Mouse (Mus musculus) hindbrain, embryonic 16.5 days (tissue): ENCODE measurements around the gene Iqschfp. TPM values are rescaled to one million over a fixed set of nuclear protein-coding genes. Genes with fewer than 3 reads are reported as not detected.

ENCODE experiments used
- ATAC-seq: fragments of 200-750 bp; cut with Nextera tagmentation; 2 replicates; pipeline ENCODE4 v1.8.0; 2017; ENCODE audit warnings: moderate TSS enrichment, moderate library complexity
- H3K27ac ChIP-seq: fragments of 300-500 bp; sonication (generic); 2 replicates; pipeline ENCODE4 v1.5.1; 2014; ENCODE audit warnings: low read depth, mild to moderate bottlenecking, control low read depth, low read length, moderate library complexity
- H3K27me3 ChIP-seq: fragments of 300-500 bp; sonication (generic); replicated peaks from 2 replicates; pipeline ENCODE4 v1.6.1; 2014; ENCODE audit warnings: low read length; ENCODE audit not compliant: control insufficient read depth, insufficient read depth
- H3K36me3 ChIP-seq: fragments of 300-500 bp; sonication (generic); 2 replicates; pipeline ENCODE4 v1.6.1; 2014; ENCODE audit warnings: mild to moderate bottlenecking, low read length, moderate library complexity, mixed read lengths; ENCODE audit not compliant: control insufficient read depth, insufficient read depth
- H3K4me1 ChIP-seq: fragments of 300-500 bp; sonication (generic); 2 replicates; pipeline ENCODE4 v1.6.1; 2014; ENCODE audit warnings: low read depth, low read length; ENCODE audit not compliant: control insufficient read depth, insufficient read depth
- H3K4me2 ChIP-seq: fragments of 300-500 bp; sonication (generic); 2 replicates; pipeline ENCODE4 v1.6.1; 2014; ENCODE audit warnings: mild to moderate bottlenecking, low read length, control low read depth, moderate library complexity
- H3K4me3 ChIP-seq: fragments of 300-500 bp; sonication (generic); 2 replicates; pipeline ENCODE4 v1.5.1; 2014; ENCODE audit warnings: mild to moderate bottlenecking, low read length, control low read depth, moderate library complexity
- H3K9ac ChIP-seq: fragments of 300-500 bp; sonication (generic); 2 replicates; pipeline ENCODE4 v1.6.1; 2014; ENCODE audit warnings: low read depth, mild to moderate bottlenecking, control low read depth, low read length, moderate library complexity
- H3K9me3 ChIP-seq: fragments of 300-500 bp; sonication (generic); 2 replicates; pipeline ENCODE4 v1.6.1; 2014; ENCODE audit warnings: mild to moderate bottlenecking, low read length, moderate library complexity; ENCODE audit not compliant: control insufficient read depth
- WGBS: fragments of 180-500 bp; shearing (Covaris S2); extraction: QIAGEN DNeasy Blood & Tissue Kit; methylation state at CpG from one replicate; pipeline ENCODE4 v1.1.7; 2014; 5-methylcytosine and 5-hydroxymethylcytosine counted together
- polyA plus RNA-seq: library from polyadenylated mRNA; unstranded; fragments of >200 nt; fragmentation: Nextera tagmentation; extraction: Ambion mirVana; gene quantifications from 2 replicates; pipeline ENCODE4 v1.2.1, GENCODE M21; 2015

Iqschfp gene
- polyA plus RNA-seq, 1 experiment from 2014 or later: 4.8 TPM

DNA sequence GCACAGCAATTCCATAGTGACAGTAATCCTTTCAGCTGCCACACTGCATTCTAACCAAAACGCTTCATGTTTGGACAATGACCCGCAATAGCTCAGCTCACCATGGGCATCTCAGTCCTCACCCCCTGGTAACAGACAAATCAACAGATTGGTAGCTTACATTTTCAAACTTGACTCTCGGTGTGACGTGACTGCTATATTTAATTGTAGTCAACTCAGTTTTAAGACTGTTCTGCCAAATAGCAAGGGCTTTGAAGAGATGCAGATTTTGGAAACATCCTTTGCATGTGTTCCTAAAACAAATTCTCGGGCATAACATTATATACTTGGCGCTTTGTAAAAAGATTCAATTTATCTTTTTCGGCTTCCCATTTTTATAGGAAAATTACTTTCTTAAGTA lies 404.7 kb downstream of the Iqschfp start:
- Histone ChIP-seq H3K4me3 (no peak overlapping the region), H3K27me3 (no peaks in the 10 kb centered on the region), H3K36me3 (no peaks in the 10 kb centered on the region), H3K27ac (no peak overlapping the region), H3K9ac (no peak overlapping the region), H3K9me3 (no peaks in the 10 kb centered on the region), H3K4me1 (no peaks in the 10 kb centered on the region), H3K4me2 (no peak overlapping the region)
- ATAC-seq: no peak
- WGBS: 76% methylated on average over 7 of the region's 7 CpGs

DNA sequence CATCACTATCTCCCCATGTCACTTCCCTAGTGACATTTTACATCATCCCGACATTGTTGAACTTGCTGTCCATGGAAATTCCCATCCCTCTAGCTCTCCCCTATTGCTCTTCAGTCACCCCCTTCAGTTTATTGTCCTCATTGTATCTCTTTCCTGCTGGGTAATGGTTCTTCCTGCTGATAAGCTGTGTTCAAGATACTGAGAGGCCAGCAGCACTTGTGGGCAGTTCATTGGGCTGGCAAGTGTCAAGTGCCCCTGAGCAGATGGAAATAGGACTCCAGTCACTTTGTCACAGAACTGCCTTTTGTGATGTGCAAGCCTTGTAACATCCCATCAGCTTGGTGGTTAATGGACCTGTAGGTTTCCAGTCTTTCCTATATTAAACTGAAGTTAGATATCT lies 413.6 kb downstream of the Iqschfp start:
- Histone ChIP-seq H3K4me2 (no peak overlapping the region), H3K27me3 (no peaks in the 10 kb centered on the region), H3K4me3 (no peak overlapping the region), H3K4me1 (no peaks in the 10 kb centered on the region), H3K27ac (no peak overlapping the region), H3K9ac (no peak overlapping the region), H3K9me3 (no peaks in the 10 kb centered on the region), H3K36me3 (no peaks in the 10 kb centered on the region)
- no peak for ATAC-seq
- WGBS: 19% methylated on average over 1 of the region's 1 CpGs

GRCm38 (mm10) chr3:68306726-68307125 lies 414.7 kb downstream of the Iqschfp start:
- Histone ChIP-seq H3K4me1 (no peaks in the 10 kb centered on the region), H3K4me3 (no peak overlapping the region), H3K9ac (no peak overlapping the region), H3K27ac (no peak overlapping the region), H3K36me3 (no peaks in the 10 kb centered on the region), H3K4me2 (no peak overlapping the region), H3K27me3 (no peaks in the 10 kb centered on the region), H3K9me3 (no peaks in the 10 kb centered on the region)
- WGBS: 31% methylated on average over 4 of the region's 4 CpGs
- ATAC-seq: no peak

DNA sequence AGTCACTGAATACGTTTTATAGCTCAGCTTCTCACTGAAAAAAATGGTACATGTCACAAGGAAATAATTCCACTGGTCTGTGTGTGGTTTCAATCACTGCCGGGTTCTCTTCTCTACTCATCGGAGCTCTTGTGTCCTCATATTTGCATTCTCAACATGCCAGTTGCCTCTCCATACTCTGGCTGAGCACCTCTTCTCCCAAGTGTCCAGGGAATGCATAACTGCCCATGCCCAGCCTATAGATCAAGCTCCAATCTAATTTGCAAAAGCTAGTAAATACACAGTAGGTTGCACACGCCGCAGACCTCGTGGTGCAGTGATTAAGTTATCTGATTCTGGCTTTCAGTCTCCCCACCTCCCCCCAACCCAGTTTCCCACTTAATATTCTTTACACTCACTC lies 433.5 kb downstream of the Iqschfp start:
- Histone ChIP-seq H3K4me1 (no peaks in the 10 kb centered on the region), H3K27me3 (no peaks in the 10 kb centered on the region), H3K4me3 (no peak overlapping the region), H3K4me2 (no peak overlapping the region), H3K27ac (no peak overlapping the region), H3K9ac (no peak overlapping the region), H3K36me3 (no peaks in the 10 kb centered on the region), H3K9me3 (no peaks in the 10 kb centered on the region)
- ATAC-seq: no peak
- 71% methylated on average over 6 of the region's 6 CpGs for WGBS

GRCm38 (mm10) chr3:68332515-68332914 lies 440.5 kb downstream of the Iqschfp start:
- Histone ChIP-seq H3K4me2 (no peak overlapping the region), H3K4me3 (no peak overlapping the region), H3K9ac (no peak overlapping the region), H3K27me3 (no peaks in the 10 kb centered on the region), H3K27ac (no peak overlapping the region), H3K9me3 (no peaks in the 10 kb centered on the region), H3K36me3 (no peaks in the 10 kb centered on the region), H3K4me1 (no peaks in the 10 kb centered on the region)
- ATAC-seq: no peak
- 33% methylated on average over 2 of the region's 2 CpGs for WGBS

- no peaks in the 10 kb centered on the region for H3K4me1 ChIP-seq
- H3K9ac ChIP-seq: no peak overlapping the region
- no peaks in the 10 kb centered on the region for H3K27me3 ChIP-seq
- WGBS: 92% methylated on average over 4 of the region's 4 CpGs
- H3K4me3 ChIP-seq: no peak overlapping the region
- no peaks in the 10 kb centered on the region for H3K36me3 ChIP-seq
- no peak overlapping the region for H3K27ac ChIP-seq
- no peak for ATAC-seq
- H3K4me2 ChIP-seq: no peak overlapping the region
- no peaks in the 10 kb centered on the region for H3K9me3 ChIP-seq
These were observed 443.5 kb downstream of the Iqschfp start for GRCm38 (mm10) chr3:68335501-68335900.

DNA sequence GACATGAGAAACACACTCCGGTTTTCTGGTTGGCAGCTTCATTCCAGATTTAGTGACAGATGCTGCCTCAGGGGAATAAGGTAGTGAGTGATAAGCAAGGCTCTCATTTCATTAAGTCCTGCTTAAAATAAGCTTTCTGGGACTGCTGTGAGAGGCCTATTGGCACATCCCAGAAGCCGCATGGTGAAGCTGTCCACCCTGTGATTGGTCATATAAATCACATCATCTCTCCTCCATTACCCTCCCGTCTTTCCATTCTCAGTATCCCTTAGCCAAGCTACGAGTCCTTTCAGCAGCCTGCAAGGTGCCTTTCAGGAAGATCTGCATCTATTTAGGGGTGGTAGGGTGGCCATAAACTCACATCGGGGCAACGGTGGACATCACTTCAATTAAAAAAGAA lies 458.6 kb downstream of the Iqschfp start:
- Histone ChIP-seq H3K27ac (no peak overlapping the region), H3K4me3 (no peak overlapping the region), H3K4me1 (no peaks in the 10 kb centered on the region; the same call in 1 of the 2 replicates), H3K9me3 (peaks cover 3% of the 10 kb centered on the region), H3K9ac (no peak overlapping the region), H3K27me3 (no peaks in the 10 kb centered on the region), H3K4me2 (no peak overlapping the region), H3K36me3 (no peaks in the 10 kb centered on the region)
- ATAC-seq: peak; percentile 34; the same call in 1 of the 2 replicates
- 64% methylated on average over 6 of the region's 6 CpGs for WGBS

GRCm38 (mm10) chr3:68351461-68351860 lies 459.4 kb downstream of the Iqschfp start:
- Histone ChIP-seq H3K4me3 (no peak overlapping the region), H3K36me3 (no peaks in the 10 kb centered on the region), H3K27ac (no peak overlapping the region), H3K9ac (no peak overlapping the region), H3K4me2 (no peak overlapping the region), H3K27me3 (no peaks in the 10 kb centered on the region), H3K9me3 (peaks cover 3% of the 10 kb centered on the region), H3K4me1 (no peaks in the 10 kb centered on the region; the same call in 1 of the 2 replicates)
- WGBS: 37% methylated on average over 3 of the region's 3 CpGs
- no peak for ATAC-seq

DNA sequence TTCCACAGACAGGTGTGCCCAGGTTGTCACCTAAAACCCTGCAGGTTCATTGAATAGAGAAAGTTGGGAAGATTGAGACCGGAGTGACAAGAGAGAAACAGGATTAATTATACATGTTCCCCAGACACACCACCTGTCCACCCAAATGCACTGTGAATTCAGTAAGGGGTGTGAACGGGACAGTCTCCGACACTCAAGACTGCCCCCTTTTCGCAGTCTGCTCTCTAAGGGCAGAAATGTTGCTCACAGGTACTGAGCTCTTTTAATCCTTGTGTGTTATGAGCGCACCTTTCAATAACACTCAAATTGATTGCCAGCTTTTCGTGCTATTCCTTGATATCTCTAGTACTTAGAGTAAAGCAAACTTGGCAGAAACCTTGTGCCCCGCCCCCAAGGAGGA lies 460.9 kb downstream of the Iqschfp start:
- ATAC-seq: no peak
- H3K27me3 ChIP-seq: no peaks in the 10 kb centered on the region
- H3K4me3 ChIP-seq: no peak overlapping the region
- no peak overlapping the region for H3K27ac ChIP-seq
- no peak overlapping the region for H3K9ac ChIP-seq
- WGBS: 92% methylated on average over 7 of the region's 7 CpGs
- H3K4me2 ChIP-seq: no peak overlapping the region
- peaks cover 3% of the 10 kb centered on the region for H3K9me3 ChIP-seq
- H3K36me3 ChIP-seq: no peaks in the 10 kb centered on the region
- no peaks in the 10 kb centered on the region; the same call in 1 of the 2 replicates for H3K4me1 ChIP-seq

DNA sequence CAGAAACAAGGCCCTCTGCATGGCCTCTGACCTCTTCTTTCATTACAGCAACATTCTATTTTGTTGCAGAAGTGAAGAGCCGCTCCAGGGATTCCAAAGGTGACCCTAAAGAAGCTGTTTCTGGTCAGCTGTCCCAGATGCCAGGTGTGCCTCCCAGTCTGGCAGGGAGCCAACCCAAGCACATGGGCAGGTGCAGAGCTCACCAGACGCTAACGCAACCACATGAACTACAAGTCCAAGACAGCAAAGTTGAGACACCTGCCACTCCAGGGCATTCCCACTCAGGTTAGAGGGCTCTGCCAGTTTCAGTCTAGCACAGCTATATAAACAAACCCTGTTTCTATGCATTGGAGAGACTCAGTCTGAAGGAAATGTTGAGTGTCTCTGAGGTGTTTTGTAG lies 461.5 kb downstream of the Iqschfp start:
- H3K4me3 ChIP-seq: no peak overlapping the region
- no peak overlapping the region for H3K27ac ChIP-seq
- no peaks in the 10 kb centered on the region for H3K36me3 ChIP-seq
- 47% methylated on average over 3 of the region's 3 CpGs for WGBS
- no peak for ATAC-seq
- no peak overlapping the region for H3K9ac ChIP-seq
- no peaks in the 10 kb centered on the region for H3K27me3 ChIP-seq
- no peaks in the 10 kb centered on the region; the same call in 1 of the 2 replicates for H3K4me1 ChIP-seq
- H3K9me3 ChIP-seq: peaks cover 3% of the 10 kb centered on the region
- H3K4me2 ChIP-seq: no peak overlapping the region
